Mouse (Mus musculus) hindbrain, embryonic 12.5 days (tissue): ENCODE measurements at regions not wholly inside any gene's neighbourhood (a gene's known extent, or its start where the extent isn't known, plus 50 kb on each side); places are given as distances from the start of the nearest gene placed in this dataset.

ENCODE experiments used
- ATAC-seq: fragments of 200-750 bp; cut with Nextera tagmentation; 2 replicates; pipeline ENCODE4 v1.8.0; 2017; ENCODE audit warnings: moderate TSS enrichment; ENCODE audit not compliant: low FRiP score
- H3K27ac ChIP-seq: fragments of 300-500 bp; sonication (generic); 2 replicates; pipeline ENCODE4 v1.5.1; 2016; ENCODE audit warnings: mild to moderate bottlenecking
- H3K27me3 ChIP-seq: fragments of 300-500 bp; sonication (generic); 2 replicates; pipeline ENCODE4 v1.6.1; 2016; ENCODE audit warnings: mild to moderate bottlenecking
- H3K36me3 ChIP-seq: fragments of 300-500 bp; sonication (generic); 2 replicates; pipeline ENCODE4 v1.6.1; 2016; ENCODE audit warnings: mild to moderate bottlenecking
- H3K4me1 ChIP-seq: fragments of 300-500 bp; sonication (generic); 2 replicates; pipeline ENCODE4 v1.6.1; 2016
- H3K4me2 ChIP-seq: fragments of 300-500 bp; sonication (generic); replicated peaks from 2 replicates; pipeline ENCODE4 v1.6.1; 2016; ENCODE audit warnings: mild to moderate bottlenecking
- H3K4me3 ChIP-seq: fragments of 300-500 bp; sonication (generic); 2 replicates; pipeline ENCODE4 v1.5.1; 2016; ENCODE audit warnings: mild to moderate bottlenecking
- H3K9ac ChIP-seq: fragments of 300-500 bp; sonication (generic); 2 replicates; pipeline ENCODE4 v1.6.1; 2016; ENCODE audit warnings: mild to moderate bottlenecking, moderate library complexity
- H3K9me3 ChIP-seq: fragments of 300-500 bp; sonication (generic); replicated peaks from 2 replicates; pipeline ENCODE4 v1.6.1; 2016; ENCODE audit warnings: mild to moderate bottlenecking
- WGBS: fragments of 180-500 bp; shearing (Covaris S2); methylation state at CpG from one replicate; pipeline ENCODE4 v1.1.7; 2016; 5-methylcytosine and 5-hydroxymethylcytosine counted together

- H3K4me1 ChIP-seq: peaks cover 30% of the 10 kb centered on the region
- no peak for ATAC-seq
- no peaks in the 10 kb centered on the region for H3K27me3 ChIP-seq
- no peaks in the 10 kb centered on the region for H3K9me3 ChIP-seq
- WGBS: 81% methylated on average over 13 of the region's 13 CpGs
- no peaks in the 10 kb centered on the region for H3K36me3 ChIP-seq
- H3K4me3 ChIP-seq: no peak overlapping the region
- H3K9ac ChIP-seq: no peak overlapping the region
- no peak overlapping the region for H3K27ac ChIP-seq
- H3K4me2 ChIP-seq: no peak overlapping the region
Measured at GRCm38 (mm10) chr2:178632831-178633585, 202.7 kb downstream of the Cdh26 start.

GRCm38 (mm10) chr2:178634116-178634515 is 203.8 kb downstream of the Cdh26 start:
- H3K36me3 ChIP-seq: no peaks in the 10 kb centered on the region
- no peak overlapping the region for H3K4me2 ChIP-seq
- H3K9me3 ChIP-seq: no peaks in the 10 kb centered on the region
- no peak overlapping the region for H3K4me3 ChIP-seq
- H3K4me1 ChIP-seq: peaks cover 27% of the 10 kb centered on the region
- no peaks in the 10 kb centered on the region for H3K27me3 ChIP-seq
- WGBS: 48% methylated on average over 10 of the region's 10 CpGs
- H3K9ac ChIP-seq: no peak overlapping the region
- H3K27ac ChIP-seq: no peak overlapping the region
- no peak for ATAC-seq

- 46% methylated on average over 4 of the region's 4 CpGs for WGBS
Measured at GRCm38 (mm10) chr2:178635685-178636084, 205.4 kb downstream of the Cdh26 start.

GRCm38 (mm10) chr2:178636901-178637300 is 206.6 kb downstream of the Cdh26 start:
- Histone ChIP-seq H3K27me3 (0 out of 2 replicates have a peak, but pooled peaks cover 5% of the 10 kb centered on the region), H3K4me2 (no peak overlapping the region), H3K36me3 (no peaks in the 10 kb centered on the region), H3K9me3 (no peaks in the 10 kb centered on the region), H3K27ac (no peak overlapping the region), H3K4me3 (no peak overlapping the region), H3K4me1 (peaks cover 27% of the 10 kb centered on the region), H3K9ac (no peak overlapping the region)
- ATAC-seq: no peak
- 89% methylated on average over 9 of the region's 9 CpGs for WGBS

More at GRCm38 (mm10) chr2:178635685-178636084, 205.4 kb downstream of the Cdh26 start:
- Histone ChIP-seq H3K27ac (no peak overlapping the region), H3K27me3 (0 out of 2 replicates have a peak, but pooled peaks cover 2% of the 10 kb centered on the region), H3K36me3 (no peaks in the 10 kb centered on the region), H3K9me3 (no peaks in the 10 kb centered on the region), H3K4me2 (no peak overlapping the region), H3K4me1 (peaks cover 27% of the 10 kb centered on the region), H3K4me3 (no peak overlapping the region), H3K9ac (no peak overlapping the region)
- 0 out of 2 replicates have a peak, but pooled peaks have one; percentile 44 for ATAC-seq

GRCm38 (mm10) chr2:178642137-178643052 is 212.1 kb downstream of the Cdh26 start:
- no peak overlapping the region for H3K27ac ChIP-seq

GRCm38 (mm10) chr2:178643053-178643402 is 212.7 kb downstream of the Cdh26 start:
- WGBS: 78% methylated on average over 11 of the region's 11 CpGs
- Histone ChIP-seq H3K4me2 (no peak overlapping the region), H3K4me1 (peaks cover 4% of the 10 kb centered on the region), H3K9ac (no peak overlapping the region), H3K27ac (no peak overlapping the region), H3K9me3 (no peaks in the 10 kb centered on the region), H3K36me3 (no peaks in the 10 kb centered on the region), H3K4me3 (no peak overlapping the region), H3K27me3 (0 out of 2 replicates have a peak, but pooled peaks cover 5% of the 10 kb centered on the region)
- ATAC-seq: no peak

More at GRCm38 (mm10) chr2:178642137-178643052, 212.1 kb downstream of the Cdh26 start:
- Histone ChIP-seq H3K9me3 (no peaks in the 10 kb centered on the region), H3K9ac (no peak overlapping the region), H3K36me3 (no peaks in the 10 kb centered on the region), H3K4me1 (peaks cover 4% of the 10 kb centered on the region), H3K27me3 (0 out of 2 replicates have a peak, but pooled peaks cover 5% of the 10 kb centered on the region), H3K4me2 (no peak overlapping the region), H3K4me3 (no peak overlapping the region)
- ATAC-seq: 0 out of 2 replicates have a peak, but pooled peaks have one; percentile 52
- 37% methylated on average over 16 of the region's 16 CpGs for WGBS

- H3K4me1 ChIP-seq: peaks cover 4% of the 10 kb centered on the region
- no peak for ATAC-seq
- H3K27ac ChIP-seq: no peak overlapping the region
- no peak overlapping the region for H3K4me2 ChIP-seq
- H3K27me3 ChIP-seq: 0 out of 2 replicates have a peak, but pooled peaks cover 5% of the 10 kb centered on the region
- H3K4me3 ChIP-seq: no peak overlapping the region
- H3K9me3 ChIP-seq: no peaks in the 10 kb centered on the region
- 48% methylated on average over 4 of the region's 4 CpGs for WGBS
- no peaks in the 10 kb centered on the region for H3K36me3 ChIP-seq
- no peak overlapping the region for H3K9ac ChIP-seq
Measured at GRCm38 (mm10) chr2:178643841-178644240, 213.5 kb downstream of the Cdh26 start.

- H3K9ac ChIP-seq: no peak overlapping the region
- no peak overlapping the region for H3K4me2 ChIP-seq
- H3K27me3 ChIP-seq: no peaks in the 10 kb centered on the region
- ATAC-seq: no peak
- H3K36me3 ChIP-seq: no peaks in the 10 kb centered on the region
- H3K4me3 ChIP-seq: no peak overlapping the region
- H3K4me1 ChIP-seq: no peaks in the 10 kb centered on the region
- H3K9me3 ChIP-seq: no peaks in the 10 kb centered on the region
- 93% methylated on average over 2 of the region's 2 CpGs for WGBS
- H3K27ac ChIP-seq: no peak overlapping the region
Measured at GRCm38 (mm10) chr2:178660071-178660470, 229.7 kb downstream of the Cdh26 start.

GRCm38 (mm10) chr2:178662396-178662795 is 232.1 kb downstream of the Cdh26 start:
- no peak overlapping the region for H3K4me3 ChIP-seq
- no peak for ATAC-seq
- H3K9me3 ChIP-seq: no peaks in the 10 kb centered on the region
- no peaks in the 10 kb centered on the region for H3K27me3 ChIP-seq
- H3K4me2 ChIP-seq: no peak overlapping the region
- no peaks in the 10 kb centered on the region for H3K36me3 ChIP-seq
- H3K27ac ChIP-seq: no peak overlapping the region
- no peak overlapping the region for H3K9ac ChIP-seq
- 50% methylated on average over 1 of the region's 1 CpGs for WGBS
- H3K4me1 ChIP-seq: no peaks in the 10 kb centered on the region

GRCm38 (mm10) chr2:178664977-178665376 is 234.6 kb downstream of the Cdh26 start:
- no peaks in the 10 kb centered on the region for H3K9me3 ChIP-seq
- 7% methylated on average over 4 of the region's 4 CpGs for WGBS
- H3K4me2 ChIP-seq: no peak overlapping the region
- H3K27me3 ChIP-seq: peaks cover 4% of the 10 kb centered on the region; the same call in 1 of the 2 replicates
- no peak overlapping the region for H3K9ac ChIP-seq
- no peak overlapping the region for H3K27ac ChIP-seq
- H3K36me3 ChIP-seq: no peaks in the 10 kb centered on the region
- no peaks in the 10 kb centered on the region for H3K4me1 ChIP-seq
- ATAC-seq: no peak
- no peak overlapping the region for H3K4me3 ChIP-seq

- 13% methylated on average over 2 of the region's 2 CpGs for WGBS
- ATAC-seq: no peak
Measured at GRCm38 (mm10) chr2:178668451-178668850, 238.1 kb downstream of the Cdh26 start.

GRCm38 (mm10) chr2:178670952-178671351 is 240.6 kb downstream of the Cdh26 start:
- ATAC-seq: peak; percentile 64

More at GRCm38 (mm10) chr2:178668451-178668850, 238.1 kb downstream of the Cdh26 start:
- H3K4me2 ChIP-seq: no peak overlapping the region
- 0 out of 2 replicates have a peak, but pooled peaks cover 5% of the 10 kb centered on the region for H3K4me1 ChIP-seq
- no peak overlapping the region for H3K4me3 ChIP-seq
- no peak overlapping the region for H3K27ac ChIP-seq
- H3K27me3 ChIP-seq: peaks cover 4% of the 10 kb centered on the region; the same call in 1 of the 2 replicates
- no peak overlapping the region for H3K9ac ChIP-seq
- no peaks in the 10 kb centered on the region for H3K9me3 ChIP-seq
- no peaks in the 10 kb centered on the region for H3K36me3 ChIP-seq

More at GRCm38 (mm10) chr2:178670952-178671351, 240.6 kb downstream of the Cdh26 start:
- Histone ChIP-seq H3K27me3 (peaks cover 4% of the 10 kb centered on the region; the same call in 1 of the 2 replicates), H3K4me1 (0 out of 2 replicates have a peak, but pooled peaks cover 5% of the 10 kb centered on the region), H3K4me3 (no peak overlapping the region), H3K36me3 (no peaks in the 10 kb centered on the region), H3K9ac (no peak overlapping the region), H3K9me3 (no peaks in the 10 kb centered on the region), H3K4me2 (no peak overlapping the region), H3K27ac (no peak overlapping the region)
- WGBS: 62% methylated on average over 11 of the region's 11 CpGs
